Mouse (Mus musculus): Measurements from ENCODE around the gene Ikzf2.

Ikzf2 gene

GRCm38 (mm10) chr1:69585546-69585945, 101.5 kb downstream of the Ikzf2 start:
- DNase-seq: no peak

- DNase-seq: no peak
Observed at GRCm38 (mm10) chr1:69583932-69584659, 102.9 kb downstream of the Ikzf2 start.

- DNase-seq: no peak
Observed at GRCm38 (mm10) chr1:69578917-69579316, 108.1 kb downstream of the Ikzf2 start.

GRCm38 (mm10) chr1:69559443-69560090, 127.5 kb downstream of the Ikzf2 start:
- DNase-seq: no peak

- no peak for DNase-seq
Observed at GRCm38 (mm10) chr1:69555636-69556151, 131.4 kb downstream of the Ikzf2 start.

GRCm38 (mm10) chr1:69549987-69550386, 137.1 kb downstream of the Ikzf2 start:
- DNase-seq: no peak

GRCm38 (mm10) chr1:69545885-69546253, 141.2 kb downstream of the Ikzf2 start:
- DNase-seq: no peak

GRCm38 (mm10) chr1:69545217-69545884, 141.7 kb downstream of the Ikzf2 start:
- DNase-seq: no peak

- no peak for DNase-seq
Observed at GRCm38 (mm10) chr1:69543774-69544597, 143.1 kb downstream of the Ikzf2 start.

GRCm38 (mm10) chr1:69542546-69542945, 144.5 kb downstream of the Ikzf2 start:
- no peak for DNase-seq

GRCm38 (mm10) chr1:69538663-69539062, 148.4 kb downstream of the Ikzf2 start:
- no peak for DNase-seq

- DNase-seq: no peak
Observed at GRCm38 (mm10) chr1:69537619-69538018, 149.4 kb downstream of the Ikzf2 start.

GRCm38 (mm10) chr1:69535507-69535906, 151.5 kb downstream of the Ikzf2 start:
- no peak for DNase-seq

- DNase-seq: no peak
Observed at GRCm38 (mm10) chr1:69533048-69533447, 154.0 kb downstream of the Ikzf2 start.

GRCm38 (mm10) chr1:69528696-69529095, 158.3 kb downstream of the Ikzf2 start:
- no peak for DNase-seq

- DNase-seq: no peak
Observed at GRCm38 (mm10) chr1:69521656-69522055, 165.4 kb downstream of the Ikzf2 start.

- DNase-seq: no peak
Observed at GRCm38 (mm10) chr1:69519356-69519755, 167.7 kb downstream of the Ikzf2 start.

GRCm38 (mm10) chr1:69518012-69518411, 169.0 kb downstream of the Ikzf2 start:
- no peak for DNase-seq

- DNase-seq: no peak
Observed at GRCm38 (mm10) chr1:69516144-69516543, 170.9 kb downstream of the Ikzf2 start.

GRCm38 (mm10) chr1:69513595-69514250, 173.3 kb downstream of the Ikzf2 start:
- no peak for DNase-seq

GRCm38 (mm10) chr1:69508275-69508674, 178.8 kb downstream of the Ikzf2 start:
- DNase-seq: no peak

- DNase-seq: no peak
Observed at GRCm38 (mm10) chr1:69507513-69507912, 179.5 kb downstream of the Ikzf2 start.
